Mouse (Mus musculus): ENCODE data around the gene Vmac. TPM values are rescaled to one million over a fixed set of nuclear protein-coding genes. Genes with fewer than 3 reads are reported as not detected.
A peak's percentile ranks its signal among the peaks of the same experiment; 100 is the strongest.

The Vmac gene
- total RNA-seq (2014; rRNA removed) (37.5 and 40.7 TPM in 2 replicates), polyA plus RNA-seq (2015; fragmentation: Nextera tagmentation; extraction: Ambion mirVana) (17.4 and 19.1 TPM in 2 replicates)

DNA sequence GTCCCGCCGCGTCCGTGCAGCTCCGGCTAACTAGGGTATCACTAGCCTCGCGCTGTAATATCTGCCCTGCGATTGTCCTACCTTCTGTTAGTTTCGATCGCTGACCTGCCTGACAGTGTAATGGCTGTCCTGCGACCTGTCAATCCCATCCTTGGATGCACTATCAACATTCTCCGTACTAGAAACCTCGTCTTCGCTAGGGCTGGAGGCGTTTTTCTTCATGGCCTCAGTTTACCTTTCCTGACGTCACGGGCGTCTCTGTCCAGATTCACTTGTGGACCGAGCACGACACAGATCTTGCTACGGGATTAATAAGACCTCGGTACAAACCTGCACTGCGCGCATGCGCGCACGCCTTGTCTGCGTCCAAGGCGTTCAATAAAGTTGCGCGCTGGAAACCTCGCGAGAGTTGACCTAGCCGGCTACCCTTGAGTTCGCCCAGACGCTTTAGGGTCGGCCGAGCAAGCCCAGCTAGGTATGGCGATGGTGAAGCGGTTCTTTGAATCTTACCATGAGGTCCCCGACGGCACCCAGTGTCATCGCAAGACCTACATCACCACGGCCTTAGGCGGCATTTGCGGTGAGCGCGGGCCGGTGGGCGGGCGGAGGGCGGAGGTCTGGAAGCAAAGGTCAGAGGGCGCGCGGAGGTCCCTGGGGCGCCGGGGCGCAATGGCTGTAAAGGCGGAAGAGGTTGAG, at the start of gene Vmac, which contains the start of gene Ndufa11:
Gene Vmac, minus strand, starts transcription at position 660 of the 696 bp plus-strand sequence.
Gene Ndufa11, plus strand, starts transcription at position 405 of the 696 bp plus-strand sequence.
- peak; percentile 78 for ATAC-seq
- peaks cover 13% of the 10 kb centered on the region for H3K4me1 ChIP-seq (ENCODE audit: insufficient read depth, low read length)
- peaks cover 14% of the 10 kb centered on the region for H3K36me3 ChIP-seq (ENCODE audit: insufficient read depth, low read length)
- H3K27me3 ChIP-seq (ENCODE audit: insufficient read depth, low read length): no peaks in the 10 kb centered on the region
- no peaks in the 10 kb centered on the region for H3K9me3 ChIP-seq (ENCODE audit: low read length)
- peak within 1 kb of the TSS; percentile 86 for H3K4me3 ChIP-seq (ENCODE audit: low read length)
- H3K27ac ChIP-seq: peak within 1 kb of the TSS; percentile 90
- H3K4me2 ChIP-seq (ENCODE audit: low read depth, low read length): peak within 1 kb of the TSS; percentile 72
- TF ChIP-seq CTCF (IDR thresholded peaks at IDR 0.05; ENCODE audit: low read depth): no peak
- peak; percentile 100 for DNase-seq (ENCODE audit: low spot score)
- WGBS: under 1% methylated on average over 59 of the region's 59 CpGs
- peak within 1 kb of the TSS; percentile 89 for H3K9ac ChIP-seq (replicated peaks; ENCODE audit: low read length)

GRCm38 (mm10) chr17:56766631-56767405, 49.0 kb upstream of the Vmac start:
- Histone ChIP-seq H3K36me3 (ENCODE audit: insufficient read depth, low read length) (peaks cover 30% of the 10 kb centered on the region), H3K4me2 (ENCODE audit: low read depth, low read length) (no peak overlapping the region), H3K27me3 (ENCODE audit: insufficient read depth, low read length) (no peaks in the 10 kb centered on the region), H3K4me1 (ENCODE audit: insufficient read depth, low read length) (peaks cover 13% of the 10 kb centered on the region; the same call in 1 of the 2 replicates), H3K9me3 (ENCODE audit: low read length) (no peaks in the 10 kb centered on the region), H3K4me3 (ENCODE audit: low read length) (no peak overlapping the region), H3K27ac (no peak overlapping the region), H3K9ac (replicated peaks; ENCODE audit: low read length) (no peak overlapping the region)
- 89% methylated on average over 27 of the region's 27 CpGs for WGBS
- DNase-seq (ENCODE audit: low spot score) (no peak), ATAC-seq (no peak)
- no peak for TF ChIP-seq CTCF (IDR thresholded peaks at IDR 0.05; ENCODE audit: low read depth)

- WGBS: 49% methylated on average over 12 of the region's 12 CpGs
- no peaks in the 10 kb centered on the region for H3K27me3 ChIP-seq (ENCODE audit: insufficient read depth, low read length)
- peak overlapping the region; percentile 80 for H3K9ac ChIP-seq (replicated peaks; ENCODE audit: low read length)
- H3K36me3 ChIP-seq (ENCODE audit: insufficient read depth, low read length): peaks cover 30% of the 10 kb centered on the region
- peak; percentile 2 for ATAC-seq
- peak overlapping the region; percentile 98; the same call in 1 of the 2 replicates for H3K27ac ChIP-seq
- no peak for TF ChIP-seq CTCF (IDR thresholded peaks at IDR 0.05; ENCODE audit: low read depth)
- peak overlapping the region; percentile 78 for H3K4me3 ChIP-seq (ENCODE audit: low read length)
- H3K4me2 ChIP-seq (ENCODE audit: low read depth, low read length): peak overlapping the region; percentile 80
- DNase-seq (ENCODE audit: low spot score): no peak
- no peaks in the 10 kb centered on the region for H3K9me3 ChIP-seq (ENCODE audit: low read length)
- peaks cover 13% of the 10 kb centered on the region; the same call in 1 of the 2 replicates for H3K4me1 ChIP-seq (ENCODE audit: insufficient read depth, low read length)
Observed at GRCm38 (mm10) chr17:56765431-56765830, 47.6 kb upstream of the Vmac start.

GRCm38 (mm10) chr17:56764474-56765354, 46.9 kb upstream of the Vmac start, which contains the start of gene Dus3l:
Gene Dus3l, plus strand, starts transcription at chr17:56764757.
- ATAC-seq: peak; percentile 85
- TF ChIP-seq CTCF (IDR thresholded peaks at IDR 0.05; ENCODE audit: low read depth): no peak
- 2% methylated on average over 54 of the region's 58 CpGs for WGBS
- H3K9ac ChIP-seq (replicated peaks; ENCODE audit: low read length): peak within 1 kb of the TSS; percentile 80
- H3K27ac ChIP-seq: peak within 1 kb of the TSS; percentile 98
- H3K27me3 ChIP-seq (ENCODE audit: insufficient read depth, low read length): no peaks in the 10 kb centered on the region
- H3K36me3 ChIP-seq (ENCODE audit: insufficient read depth, low read length): peaks cover 24% of the 10 kb centered on the region
- no peaks in the 10 kb centered on the region for H3K9me3 ChIP-seq (ENCODE audit: low read length)
- peak within 1 kb of the TSS; percentile 78 for H3K4me3 ChIP-seq (ENCODE audit: low read length)
- peak within 1 kb of the TSS; percentile 80 for H3K4me2 ChIP-seq (ENCODE audit: low read depth, low read length)
- peaks cover 13% of the 10 kb centered on the region; the same call in 1 of the 2 replicates for H3K4me1 ChIP-seq (ENCODE audit: insufficient read depth, low read length)
- peak; percentile 95 for DNase-seq (ENCODE audit: low spot score)

- WGBS: 80% methylated on average over 8 of the region's 8 CpGs
- H3K9me3 ChIP-seq (ENCODE audit: low read length): no peaks in the 10 kb centered on the region
- no peak overlapping the region for H3K9ac ChIP-seq (replicated peaks; ENCODE audit: low read length)
- peak overlapping the region; percentile 80 for H3K4me2 ChIP-seq (ENCODE audit: low read depth, low read length)
- no peak for TF ChIP-seq CTCF (IDR thresholded peaks at IDR 0.05; ENCODE audit: low read depth)
- ATAC-seq: no peak
- no peaks in the 10 kb centered on the region for H3K27me3 ChIP-seq (ENCODE audit: insufficient read depth, low read length)
- peaks cover 13% of the 10 kb centered on the region; the same call in 1 of the 2 replicates for H3K4me1 ChIP-seq (ENCODE audit: insufficient read depth, low read length)
- H3K4me3 ChIP-seq (ENCODE audit: low read length): peak overlapping the region; percentile 78
- H3K36me3 ChIP-seq (ENCODE audit: insufficient read depth, low read length): peaks cover 17% of the 10 kb centered on the region
- peak overlapping the region; percentile 98; the same call in 1 of the 2 replicates for H3K27ac ChIP-seq
- DNase-seq (ENCODE audit: low spot score): no peak
Observed at GRCm38 (mm10) chr17:56763741-56764250, 46.0 kb upstream of the Vmac start.

All from hindbrain, postnatal 0 days (tissue).